14 mouse cellular contexts compared by ENCODE assay signal in the genomic region with DNA sequence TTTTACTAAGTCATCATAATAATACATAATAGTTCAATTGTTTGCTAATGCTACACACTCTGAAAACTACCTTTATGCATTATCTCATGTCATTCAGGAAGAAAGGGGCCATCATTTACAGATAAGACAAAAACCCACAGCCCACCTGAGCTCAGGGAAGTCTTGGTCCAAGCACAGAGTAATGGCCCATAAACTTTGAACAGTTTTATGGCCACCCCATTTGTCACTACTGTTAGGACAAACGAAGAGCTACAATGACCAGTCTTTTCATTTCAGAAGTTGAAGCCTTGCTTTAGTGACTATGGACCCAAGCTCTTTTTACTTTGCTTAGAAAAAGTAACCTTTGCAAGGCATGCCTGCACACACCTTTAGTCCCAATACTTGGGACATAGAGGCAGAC.
"Had no signal": no experiment of that assay in that cellular context is flagged by ENCODE, and none has a peak within 500 bp of the region (broad histone marks: within the 10 kb centered on the region; RNA-seq: fewer than 3 reads in every experiment).

No protein-coding gene starts in this region.

- H3K4me2 ChIP-seq: neural tube, embryonic 15.5 days; stomach, embryonic 15.5 days had no signal

- H3K36me3 ChIP-seq: neural tube, embryonic 15.5 days; stomach, embryonic 15.5 days had no signal

- H3K4me3 ChIP-seq: neural tube, embryonic 15.5 days; stomach, embryonic 15.5 days had no signal

- H3K4me1 ChIP-seq: neural tube, embryonic 15.5 days; stomach, embryonic 15.5 days had no signal

- DNase-seq: right cerebral cortex, adult 18-20 months; right cerebral cortex, postnatal 14 days; right cerebral cortex, postnatal 25 days; right cerebral cortex, postnatal 4 days; spleen, adult 18-20 months; thymus, adult 18-20 months; thymus, adult 2 months; thymus, postnatal 14 days; thymus, postnatal 25 days; thymus, postnatal 36 days; thymus, postnatal 4 days had no signal

- H3K27me3 ChIP-seq: neural tube, embryonic 15.5 days; stomach, embryonic 15.5 days had no signal

- H3K27ac ChIP-seq: neural tube, embryonic 15.5 days; stomach, embryonic 15.5 days; stomach, postnatal 0 days had no signal

- H3K9me3 ChIP-seq: neural tube, embryonic 15.5 days; stomach, embryonic 15.5 days had no signal

- H3K9ac ChIP-seq: neural tube, embryonic 15.5 days; stomach, embryonic 15.5 days had no signal
